Mouse (Mus musculus) natural killer cell, adult 2 months (primary cell): ENCODE measurements around the gene Tdrd7.

ENCODE experiments used
- DNase-seq, 2 experiments: peaks; one replicate each; pipeline ENCODE4 v3.0.0; 2022; ENCODE audit warnings: low spot score in 2 of 2

Gene Tdrd7

GRCm38 (mm10) chr4:45972448-45972854, 7.3 kb downstream of the Tdrd7 start:
- no peak for DNase-seq

DNA sequence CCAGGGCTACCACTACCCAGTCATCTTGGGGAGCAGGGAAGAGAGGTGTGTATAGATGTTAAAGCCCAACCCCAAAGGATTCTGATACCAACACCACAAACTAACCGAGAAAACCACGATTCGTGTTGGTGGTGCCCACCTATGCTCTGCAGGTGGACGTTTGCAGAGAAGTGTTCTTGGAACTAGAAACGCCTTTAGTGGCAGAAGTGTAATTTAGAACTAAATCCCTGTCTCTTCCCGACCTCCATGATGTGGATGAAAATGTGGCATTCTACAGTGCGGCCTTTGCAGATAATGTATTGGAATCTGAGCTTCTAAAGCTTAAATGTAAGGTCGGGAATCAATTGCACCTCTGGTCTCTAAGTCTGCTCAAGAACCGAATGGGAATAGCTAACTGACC, 7.8 kb downstream of the Tdrd7 start:
- DNase-seq: no peak

GRCm38 (mm10) chr4:45976931-45977667, 12.0 kb downstream of the Tdrd7 start:
- DNase-seq: no peak

DNA sequence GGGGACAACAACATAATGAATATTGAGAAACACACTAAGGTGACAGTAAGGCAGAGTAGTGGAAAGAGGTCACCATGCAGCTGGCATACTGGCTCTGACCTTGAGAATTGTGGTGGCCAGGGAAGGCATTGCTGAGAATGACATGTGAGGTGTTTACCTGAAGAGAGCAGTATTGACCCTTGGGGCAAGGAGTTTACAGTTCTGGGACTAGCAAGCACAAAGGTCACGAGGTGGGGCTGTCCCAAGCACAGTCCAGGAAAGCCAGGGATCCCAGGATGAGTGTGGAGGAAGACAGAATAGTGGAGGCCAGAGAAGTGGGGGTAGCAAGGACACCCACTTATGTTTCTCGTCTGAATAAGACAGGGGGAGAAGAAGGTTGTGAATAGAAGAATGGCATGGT, 14.8 kb downstream of the Tdrd7 start:
- DNase-seq: no peak

GRCm38 (mm10) chr4:45981054-45981453, 15.9 kb downstream of the Tdrd7 start:
- DNase-seq: no peak

GRCm38 (mm10) chr4:45990427-45991135, 25.4 kb downstream of the Tdrd7 start:
- no peak for DNase-seq

GRCm38 (mm10) chr4:45998536-45998935, 33.4 kb downstream of the Tdrd7 start:
- DNase-seq: no peak

- no peak for DNase-seq
Measured at GRCm38 (mm10) chr4:46008142-46008793, 43.1 kb downstream of the Tdrd7 start.

DNA sequence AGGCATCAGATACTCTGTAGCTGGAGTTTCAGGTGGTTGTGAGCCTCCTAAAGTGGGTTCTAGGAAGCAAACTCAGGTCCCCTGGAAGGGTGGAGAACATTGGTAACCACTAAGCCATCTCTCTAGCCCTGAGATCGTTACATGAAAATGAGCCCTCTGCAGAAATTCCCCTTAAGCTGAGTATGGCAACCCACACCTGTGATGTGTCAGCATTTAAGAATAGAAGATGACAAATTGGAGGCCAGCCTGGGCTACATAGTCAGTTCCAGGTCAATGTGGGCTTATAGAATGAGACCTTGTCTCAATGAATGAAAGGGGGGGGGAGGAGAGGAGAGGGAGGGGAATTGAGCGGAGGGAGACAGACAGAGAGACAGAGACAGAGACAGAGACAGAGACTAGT, 46.6 kb downstream of the Tdrd7 start:
- no peak for DNase-seq

DNA sequence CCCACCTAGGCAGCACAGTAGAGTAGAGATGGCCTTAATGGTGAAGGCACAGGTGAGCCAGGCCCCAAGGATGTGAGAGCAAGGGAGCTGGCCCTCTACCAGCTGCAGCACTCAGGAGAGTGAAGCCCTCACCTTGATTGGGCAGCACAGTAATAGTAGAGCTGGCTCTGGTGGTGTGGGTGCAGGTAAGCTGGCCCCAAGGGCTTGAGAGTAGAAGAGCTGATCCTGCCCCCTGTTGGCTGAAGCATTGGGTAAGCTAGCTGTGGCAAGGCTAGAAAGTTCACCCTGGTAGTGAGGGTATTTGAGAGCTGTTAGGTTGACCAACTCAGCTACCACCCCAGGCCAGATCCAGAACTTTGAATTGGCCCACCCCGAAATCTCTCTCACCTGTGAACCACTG, 50.5 kb downstream of the Tdrd7 start:
- DNase-seq: no peak

DNA sequence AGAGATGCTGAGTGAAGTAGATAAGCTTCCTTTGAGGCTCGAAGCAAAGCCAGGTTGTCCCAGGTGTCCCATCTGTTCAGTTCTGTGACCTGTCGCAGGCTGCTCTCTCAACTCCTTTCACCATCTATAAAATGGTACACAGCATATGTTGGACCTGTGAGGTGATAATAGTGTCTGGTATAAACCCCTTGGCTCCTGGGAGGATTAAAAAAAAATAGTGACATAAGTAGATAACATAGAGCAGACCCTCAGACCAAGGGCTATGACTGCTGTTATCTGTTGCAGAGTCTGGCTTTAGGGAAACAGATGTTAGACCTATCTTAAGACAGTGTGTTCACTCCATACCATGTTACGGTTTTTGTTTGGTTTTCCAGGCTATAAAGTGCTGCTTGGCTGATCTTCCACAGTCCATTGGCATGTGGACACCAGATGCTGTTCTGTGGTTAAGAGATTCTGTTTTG, 57.9 kb downstream of the Tdrd7 start:
- DNase-seq: no peak

DNA sequence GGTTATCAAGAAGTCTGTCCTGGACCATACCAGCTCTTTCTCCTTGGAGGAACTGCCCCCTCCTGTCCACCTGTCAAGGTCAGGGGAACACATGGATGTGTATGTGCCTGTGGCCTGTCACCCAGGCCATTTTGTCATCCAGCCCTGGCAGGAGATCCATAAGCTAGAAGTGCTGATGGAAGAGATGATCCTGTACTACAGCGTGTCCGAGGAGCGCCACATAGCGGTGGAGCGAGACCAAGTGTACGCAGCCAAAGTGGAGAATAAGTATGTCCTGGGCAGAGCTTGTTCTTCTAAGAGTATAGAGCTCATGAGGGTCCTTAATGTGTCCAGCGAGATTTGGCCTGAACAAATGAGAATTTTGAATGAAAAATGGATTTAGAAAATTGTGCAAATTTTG, 60.8 kb downstream of the Tdrd7 start:
- DNase-seq: no peak

DNA sequence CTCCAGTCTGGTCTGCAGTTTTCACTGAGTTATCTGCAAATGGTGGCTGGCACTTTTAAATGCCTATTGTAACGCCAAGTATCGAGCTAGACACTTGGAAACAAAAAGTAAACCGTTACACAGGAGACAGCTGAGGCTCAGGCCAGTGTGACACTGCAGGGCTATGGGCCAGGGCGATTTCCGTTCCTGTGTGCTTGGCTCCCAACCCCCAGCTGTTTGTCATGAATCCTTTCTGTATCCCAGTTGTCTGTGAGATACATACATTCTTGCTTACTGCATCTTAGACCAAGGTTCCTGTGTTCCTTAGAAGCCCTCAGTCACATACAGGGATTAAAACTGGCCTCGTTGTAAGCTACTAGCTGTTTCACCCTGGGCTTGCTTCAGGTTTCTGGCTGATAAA, 63.1 kb downstream of the Tdrd7 start:
- DNase-seq: no peak

- no peak for DNase-seq
Measured at GRCm38 (mm10) chr4:46028781-46029180, 63.6 kb downstream of the Tdrd7 start.

- no peak for DNase-seq
Measured at GRCm38 (mm10) chr4:46029552-46029951, 64.4 kb downstream of the Tdrd7 start.

GRCm38 (mm10) chr4:46032448-46032847, 67.3 kb downstream of the Tdrd7 start:
- DNase-seq: no peak

- no peak for DNase-seq
Measured at GRCm38 (mm10) chr4:46033197-46033596, 68.1 kb downstream of the Tdrd7 start.

DNA sequence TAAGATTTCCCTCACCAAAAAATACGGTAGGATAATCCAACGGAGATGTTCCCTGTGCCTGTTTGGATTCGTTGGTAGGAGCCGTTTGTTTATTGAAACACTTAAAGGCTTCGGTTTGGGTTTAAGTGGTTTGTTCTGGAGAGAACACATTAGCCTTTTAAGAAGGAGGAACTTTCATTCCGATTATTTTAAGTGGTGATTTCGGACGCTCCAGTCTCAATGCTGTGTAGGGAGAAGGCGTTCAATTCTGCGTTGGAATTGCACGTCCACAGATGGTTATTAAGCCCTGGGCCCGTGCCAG, 73.4 kb downstream of the Tdrd7 start:
- no peak for DNase-seq

- DNase-seq: no peak
Measured at GRCm38 (mm10) chr4:46038892-46039751, 74.0 kb downstream of the Tdrd7 start, which contains the start of gene Tmod1. Tmod1 (plus strand) TSS chr4:46038935.

GRCm38 (mm10) chr4:46039899-46040298, 74.8 kb downstream of the Tdrd7 start:
- no peak for DNase-seq

GRCm38 (mm10) chr4:46040594-46041192, 75.6 kb downstream of the Tdrd7 start:
- DNase-seq: no peak
